Mouse (Mus musculus) limb, embryonic 14.5 days (tissue): Measurements from ENCODE around the gene Tmem273. TPM values are rescaled to one million over a fixed set of nuclear protein-coding genes. Genes with fewer than 3 reads are reported as not detected.

Experiments used
- ATAC-seq: fragments of 200-750 bp; cut with Nextera tagmentation; 2 replicates; pipeline ENCODE4 v1.8.0; 2017; ENCODE audit warnings: low read depth, moderate number of reproducible peaks, moderate TSS enrichment; ENCODE audit not compliant: low FRiP score
- DNase-seq: peaks from one replicate; pipeline ENCODE4 v3.0.0-alpha.2; 2015; ENCODE audit warnings: low spot score
- H3K27ac ChIP-seq: fragments of 300-500 bp; sonication (generic); replicated peaks from 2 replicates; pipeline ENCODE4 v1.5.1; 2014; ENCODE audit warnings: low read depth, mild to moderate bottlenecking, low read length, moderate library complexity, mixed read lengths
- H3K27me3 ChIP-seq: fragments of 300-500 bp; sonication (generic); 2 replicates; pipeline ENCODE4 v1.6.1; 2014; ENCODE audit warnings: low read length, mixed read lengths; ENCODE audit not compliant: control insufficient read depth, insufficient read depth
- H3K36me3 ChIP-seq: fragments of 300-500 bp; sonication (generic); 2 replicates; pipeline ENCODE4 v1.6.1; 2014; ENCODE audit warnings: mild to moderate bottlenecking, low read length, moderate library complexity, mixed read lengths; ENCODE audit not compliant: control insufficient read depth, insufficient read depth
- H3K4me1 ChIP-seq: fragments of 300-500 bp; sonication (generic); 2 replicates; pipeline ENCODE4 v1.6.1; 2014; ENCODE audit warnings: antibody characterized with exemption, low read length, mixed read lengths; ENCODE audit not compliant: control insufficient read depth, insufficient read depth
- H3K4me2 ChIP-seq: fragments of 300-500 bp; sonication (generic); replicated peaks from 2 replicates; pipeline ENCODE4 v1.6.1; 2014; ENCODE audit warnings: low read depth, mild to moderate bottlenecking, low read length, moderate library complexity; ENCODE audit not compliant: severe bottlenecking
- H3K4me3 ChIP-seq: fragments of 300-500 bp; sonication (generic); replicated peaks from 2 replicates; pipeline ENCODE4 v1.5.1; 2014; ENCODE audit warnings: low read length
- H3K9ac ChIP-seq: fragments of 300-500 bp; sonication (generic); 2 replicates; pipeline ENCODE4 v1.6.1; 2014; ENCODE audit warnings: mild to moderate bottlenecking, low read depth, low read length, moderate library complexity; ENCODE audit not compliant: severe bottlenecking
- H3K9me3 ChIP-seq: fragments of 300-500 bp; sonication (generic); 2 replicates; pipeline ENCODE4 v1.6.1; 2016; ENCODE audit warnings: low read length; ENCODE audit not compliant: control insufficient read depth
- POLR2A ChIP-seq: fragments of 200-500 bp; IDR thresholded peaks from 2 replicates; pipeline ENCODE4 v1.8.0; 2012; ENCODE audit warnings: inconsistent platforms, mild to moderate bottlenecking, moderate library complexity, borderline replicate concordance; ENCODE audit not compliant: insufficient read depth, insufficient read length; ENCODE audit errors: extremely low read depth
- WGBS: fragments of 180-500 bp; shearing (Covaris S2); extraction: QIAGEN DNeasy Blood & Tissue Kit; methylation state at CpG from one replicate; pipeline ENCODE4 v1.1.7; 2014; 5-methylcytosine and 5-hydroxymethylcytosine counted together
- polyA plus RNA-seq, 2 experiments: library from polyadenylated mRNA; depleted of rRNA in 1 of 2; stranded (reverse) in 1 of 2; unstranded in 1 of 2; fragments of >200 nt; fragmentation: Nextera tagmentation in 1 of 2; extraction: Ambion mirVana in 1 of 2; gene quantifications; 2 replicates each; pipeline versions ENCODE4 v1.2.1 to v1.2.3; 2012 to 2014

Gene Tmem273
- polyA plus RNA-seq, 2 experiments, result 2.5 to 2.6 TPM

GRCm38 (mm10) chr14:32858361-32858760, 72.6 kb downstream of the Tmem273 start:
- Histone ChIP-seq H3K9me3 (no peaks in the 10 kb centered on the region), H3K4me3 (no peak overlapping the region), H3K36me3 (no peaks in the 10 kb centered on the region), H3K4me1 (peaks cover 11% of the 10 kb centered on the region), H3K27ac (no peak overlapping the region), H3K4me2 (no peak overlapping the region), H3K9ac (no peak overlapping the region), H3K27me3 (no peaks in the 10 kb centered on the region)
- ATAC-seq, result no peak
- no peak for DNase-seq
- no peak for TF ChIP-seq POLR2A
- 92% methylated on average over 10 of the region's 10 CpGs for WGBS

- 72% methylated on average over 6 of the region's 6 CpGs for WGBS
- no peaks in the 10 kb centered on the region for H3K9me3 ChIP-seq
- H3K4me2 ChIP-seq, result no peak overlapping the region
- no peak overlapping the region for H3K27ac ChIP-seq
- DNase-seq (no peak), ATAC-seq (no peak)
- H3K9ac ChIP-seq, result no peak overlapping the region
- no peak overlapping the region for H3K4me3 ChIP-seq
- H3K4me1 ChIP-seq, result peaks cover 11% of the 10 kb centered on the region
- TF ChIP-seq POLR2A, result no peak
- H3K27me3 ChIP-seq, result no peaks in the 10 kb centered on the region
- no peaks in the 10 kb centered on the region for H3K36me3 ChIP-seq
These were observed 73.3 kb downstream of the Tmem273 start for GRCm38 (mm10) chr14:32858941-32859510.

- ATAC-seq (no peak), DNase-seq (no peak)
- WGBS, result 69% methylated on average over 11 of the region's 11 CpGs
- no peak overlapping the region for H3K27ac ChIP-seq
- no peak overlapping the region for H3K9ac ChIP-seq
- H3K9me3 ChIP-seq, result no peaks in the 10 kb centered on the region
- H3K36me3 ChIP-seq, result no peaks in the 10 kb centered on the region
- H3K27me3 ChIP-seq, result no peaks in the 10 kb centered on the region
- H3K4me2 ChIP-seq, result no peak overlapping the region
- no peak for TF ChIP-seq POLR2A
- no peak overlapping the region for H3K4me3 ChIP-seq
- peaks cover 11% of the 10 kb centered on the region for H3K4me1 ChIP-seq
These were observed 74.2 kb downstream of the Tmem273 start for GRCm38 (mm10) chr14:32859831-32860569.

- Histone ChIP-seq H3K9ac (no peak overlapping the region), H3K27ac (no peak overlapping the region), H3K4me2 (no peak overlapping the region), H3K36me3 (no peaks in the 10 kb centered on the region), H3K4me3 (no peak overlapping the region), H3K27me3 (no peaks in the 10 kb centered on the region), H3K9me3 (no peaks in the 10 kb centered on the region), H3K4me1 (peaks cover 11% of the 10 kb centered on the region)
- DNase-seq (peak; percentile 76), ATAC-seq (peak; percentile 62)
- TF ChIP-seq POLR2A, result no peak
- WGBS, result 21% methylated on average over 6 of the region's 6 CpGs
These were observed 75.4 kb downstream of the Tmem273 start for GRCm38 (mm10) chr14:32861149-32861581.

- Histone ChIP-seq H3K4me3 (no peak overlapping the region), H3K27ac (no peak overlapping the region), H3K36me3 (no peaks in the 10 kb centered on the region), H3K27me3 (no peaks in the 10 kb centered on the region), H3K9ac (no peak overlapping the region), H3K4me1 (peaks cover 11% of the 10 kb centered on the region), H3K9me3 (no peaks in the 10 kb centered on the region), H3K4me2 (no peak overlapping the region)
- no peak for TF ChIP-seq POLR2A
- 53% methylated on average over 2 of the region's 2 CpGs for WGBS
- ATAC-seq (no peak), DNase-seq (no peak)
These were observed 75.9 kb downstream of the Tmem273 start for GRCm38 (mm10) chr14:32861656-32862055.
